Mouse (Mus musculus): ENCODE measurements around the gene Gm49673. TPM values are rescaled to one million over a fixed set of nuclear protein-coding genes. Genes with fewer than 3 reads are reported as not detected.
"Not testable (repeated sequence)": the region's sequence is repeated elsewhere in the genome, so short reads cannot be mapped to it uniquely, and the experiment has no call there.

Gene Gm49673
- polyA plus RNA-seq, 1 experiment from 2014 or later = not detected

- 67% methylated on average over 2 of the region's 2 CpGs for WGBS
- not testable (repeated sequence) for H3K4me3 ChIP-seq; H3K36me3 ChIP-seq; H3K4me2 ChIP-seq (replicated peaks); ATAC-seq (ENCODE audit: low FRiP score, low read depth); H3K9me3 ChIP-seq; H3K4me1 ChIP-seq; H3K27me3 ChIP-seq; H3K9ac ChIP-seq (replicated peaks); H3K27ac ChIP-seq (replicated peaks)
Observed at GRCm38 (mm10) chr17:8069847-8070246, 77.7 kb downstream of the Gm49673 start.

- 50% methylated on average over 2 of the region's 3 CpGs for WGBS
Observed at GRCm38 (mm10) chr17:8056637-8057138, 90.9 kb downstream of the Gm49673 start.

GRCm38 (mm10) chr17:8055919-8056589, 91.5 kb downstream of the Gm49673 start:
- not testable (repeated sequence) for H3K27ac ChIP-seq (replicated peaks); ATAC-seq (ENCODE audit: low FRiP score, low read depth)
- 66% methylated on average over 5 of the region's 6 CpGs for WGBS

More at GRCm38 (mm10) chr17:8056637-8057138, 90.9 kb downstream of the Gm49673 start:
- H3K4me1 ChIP-seq; H3K4me3 ChIP-seq; ATAC-seq (ENCODE audit: low FRiP score, low read depth); H3K4me2 ChIP-seq (replicated peaks); H3K36me3 ChIP-seq; H3K27me3 ChIP-seq; H3K27ac ChIP-seq (replicated peaks); H3K9me3 ChIP-seq; H3K9ac ChIP-seq (replicated peaks): not testable (repeated sequence)

GRCm38 (mm10) chr17:8051247-8051646, 96.3 kb downstream of the Gm49673 start:
- not testable (repeated sequence) for H3K4me2 ChIP-seq (replicated peaks); H3K4me3 ChIP-seq; H3K9me3 ChIP-seq; H3K27ac ChIP-seq (replicated peaks); H3K9ac ChIP-seq (replicated peaks); H3K36me3 ChIP-seq; H3K27me3 ChIP-seq; H3K4me1 ChIP-seq
- ATAC-seq (ENCODE audit: low FRiP score, low read depth) = peak; percentile 19; the same call in 1 of the 2 replicates
- WGBS = 45% methylated on average over 3 of the region's 3 CpGs

More at GRCm38 (mm10) chr17:8055919-8056589, 91.5 kb downstream of the Gm49673 start:
- not testable (repeated sequence) for H3K4me1 ChIP-seq; H3K4me3 ChIP-seq; H3K4me2 ChIP-seq (replicated peaks); H3K9me3 ChIP-seq; H3K9ac ChIP-seq (replicated peaks); H3K27me3 ChIP-seq; H3K36me3 ChIP-seq

GRCm38 (mm10) chr17:8050218-8050617, 97.4 kb downstream of the Gm49673 start:
- not testable (repeated sequence) for H3K4me3 ChIP-seq; H3K27me3 ChIP-seq; H3K4me1 ChIP-seq; H3K27ac ChIP-seq (replicated peaks); ATAC-seq (ENCODE audit: low FRiP score, low read depth); H3K36me3 ChIP-seq; H3K9ac ChIP-seq (replicated peaks); H3K9me3 ChIP-seq; H3K4me2 ChIP-seq (replicated peaks)
- 88% methylated on average over 5 of the region's 6 CpGs for WGBS

GRCm38 (mm10) chr17:8046178-8046577, 101.4 kb downstream of the Gm49673 start:
- H3K9ac ChIP-seq (replicated peaks); H3K4me1 ChIP-seq; ATAC-seq (ENCODE audit: low FRiP score, low read depth); H3K27ac ChIP-seq (replicated peaks); H3K9me3 ChIP-seq; H3K4me2 ChIP-seq (replicated peaks); H3K27me3 ChIP-seq; H3K36me3 ChIP-seq; H3K4me3 ChIP-seq: not testable (repeated sequence)
- 0% methylated on average over 2 of the region's 5 CpGs for WGBS

GRCm38 (mm10) chr17:8041197-8041596, 106.4 kb downstream of the Gm49673 start:
- H3K27me3 ChIP-seq; H3K27ac ChIP-seq (replicated peaks): not testable (repeated sequence)

GRCm38 (mm10) chr17:8039916-8040635, 107.5 kb downstream of the Gm49673 start:
- H3K4me2 ChIP-seq (replicated peaks); H3K27me3 ChIP-seq; H3K9me3 ChIP-seq; H3K4me1 ChIP-seq; H3K4me3 ChIP-seq; H3K9ac ChIP-seq (replicated peaks); H3K27ac ChIP-seq (replicated peaks); ATAC-seq (ENCODE audit: low FRiP score, low read depth); H3K36me3 ChIP-seq: not testable (repeated sequence)
- WGBS = no CpG with 5 or more reads among the region's 12 CpGs

More at GRCm38 (mm10) chr17:8041197-8041596, 106.4 kb downstream of the Gm49673 start:
- not testable (repeated sequence) for H3K4me3 ChIP-seq; H3K4me2 ChIP-seq (replicated peaks); H3K36me3 ChIP-seq; H3K9ac ChIP-seq (replicated peaks); H3K9me3 ChIP-seq; H3K4me1 ChIP-seq; ATAC-seq (ENCODE audit: low FRiP score, low read depth)
- no CpG with 5 or more reads among the region's 5 CpGs for WGBS

GRCm38 (mm10) chr17:8036976-8037375, 110.6 kb downstream of the Gm49673 start:
- H3K4me3 ChIP-seq; H3K4me2 ChIP-seq (replicated peaks); H3K9me3 ChIP-seq; H3K27me3 ChIP-seq; H3K27ac ChIP-seq (replicated peaks); H3K4me1 ChIP-seq; H3K9ac ChIP-seq (replicated peaks); ATAC-seq (ENCODE audit: low FRiP score, low read depth); H3K36me3 ChIP-seq: not testable (repeated sequence)
- 75% methylated on average over 5 of the region's 6 CpGs for WGBS

Other genes with a start within 250 kb of the Gm49673 start
- gene Tagap, start 221.8 kb downstream of the Gm49673 start, polyA plus RNA-seq (2016; fragmentation: Nextera tagmentation; extraction: Ambion mirVana) = 0.50 and 0.56 TPM in 2 replicates
- 65.3 and 67.0 TPM in 2 replicates for gene Rsph3a, start 202.2 kb downstream of the Gm49673 start, polyA plus RNA-seq (2016; fragmentation: Nextera tagmentation; extraction: Ambion mirVana)
- gene Rnaset2a, start 309 bp upstream of the Gm49673 start, polyA plus RNA-seq (2016; fragmentation: Nextera tagmentation; extraction: Ambion mirVana) = 12.9 and 14.9 TPM in 2 replicates
- 40.6 and 46.4 TPM in 2 replicates for gene Fgfr1op, start 17.7 kb upstream of the Gm49673 start, polyA plus RNA-seq (2016; fragmentation: Nextera tagmentation; extraction: Ambion mirVana)
- gene Ccr6, start 88.3 kb upstream of the Gm49673 start, polyA plus RNA-seq (2016; fragmentation: Nextera tagmentation; extraction: Ambion mirVana) = not detected in 2 replicates
- gene Mpc1, start 135.1 kb upstream of the Gm49673 start, polyA plus RNA-seq (2016; fragmentation: Nextera tagmentation; extraction: Ambion mirVana) = 116 TPM in 2 replicates
- 104 TPM in 2 replicates for gene Sft2d1, start 163.3 kb upstream of the Gm49673 start, polyA plus RNA-seq (2016; fragmentation: Nextera tagmentation; extraction: Ambion mirVana)
- 3.9 and 4.1 TPM in 2 replicates for gene Prr18, start 189.7 kb upstream of the Gm49673 start, polyA plus RNA-seq (2016; fragmentation: Nextera tagmentation; extraction: Ambion mirVana)
- 0.71 TPM in 1 of 2 replicates, not detected in the other for gene T2, start 208.2 kb upstream of the Gm49673 start, polyA plus RNA-seq (2016; fragmentation: Nextera tagmentation; extraction: Ambion mirVana)